Mouse (Mus musculus) T-helper 2 cell (primary cell): ENCODE data around the gene Vta1.

ENCODE experiments used
- in situ Hi-C: fragments of 300-600 bp; cut with MboI, MseI; formaldehyde crosslinking; loops from one replicate; pipeline ENCODE4 v1.15.1; 2025; ENCODE audit warnings: high pct_unique_total_duplicates

The Vta1 gene

DNA sequence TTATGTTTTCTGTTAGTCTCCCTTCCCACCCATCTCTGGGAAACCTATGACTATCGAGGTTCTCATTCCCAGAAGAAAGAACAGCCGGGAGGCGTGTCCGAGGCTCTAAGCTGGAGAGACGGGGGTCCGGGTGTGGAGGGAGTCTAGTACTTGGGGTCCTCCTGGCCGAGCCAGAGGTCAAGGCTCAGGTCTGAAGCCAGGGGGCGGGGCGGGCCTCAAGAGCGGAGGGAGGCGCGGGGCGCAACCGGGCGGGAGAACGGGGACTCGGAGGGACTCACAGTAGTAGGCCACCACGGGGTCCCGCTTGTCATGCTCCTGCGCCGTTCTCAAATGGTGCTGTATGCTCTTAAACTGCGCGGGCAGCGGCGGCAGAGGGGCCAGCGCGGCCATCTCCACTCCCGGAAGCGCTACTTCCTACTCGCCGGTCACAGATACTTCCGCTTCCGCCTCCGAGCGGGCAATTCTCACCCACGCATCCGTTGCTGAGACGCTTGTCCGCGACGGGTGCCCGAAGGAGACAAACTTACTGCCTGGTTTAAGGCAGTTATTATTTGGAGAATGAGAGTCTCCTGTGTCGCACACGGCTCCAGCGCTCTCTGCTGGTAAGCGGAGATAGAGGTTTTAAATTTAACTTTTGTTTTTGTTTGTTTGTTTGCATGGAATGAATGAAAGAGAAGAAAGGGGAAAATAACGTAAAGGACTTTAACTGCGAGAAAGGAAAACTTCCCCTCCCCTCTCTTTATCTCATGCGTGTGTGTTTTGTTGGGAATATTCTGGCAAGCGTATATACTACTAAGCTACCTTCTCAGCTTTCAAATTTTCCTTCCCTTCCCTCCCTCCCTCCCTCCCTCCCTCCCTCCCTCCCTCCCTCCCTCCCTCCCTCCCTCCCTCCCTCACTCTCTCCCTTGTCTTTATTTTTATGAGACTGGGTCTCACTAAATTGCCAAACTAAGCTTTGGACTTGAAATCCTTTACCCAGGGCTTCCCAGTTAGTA is at the start of gene Vta1, which contains the start of gene Nmbr:
Gene Vta1 (minus strand): TSS at position 489 of the 995 bp plus-strand sequence.
Gene Nmbr (plus strand): TSS at position 520 of the 995 bp plus-strand sequence.
- in situ Hi-C loops, result loop anchor here (5.0 to 25.0 kb wide), 3 partner anchors 268 to 1781 kb away; no protein-coding TSS in a partner anchor

DNA sequence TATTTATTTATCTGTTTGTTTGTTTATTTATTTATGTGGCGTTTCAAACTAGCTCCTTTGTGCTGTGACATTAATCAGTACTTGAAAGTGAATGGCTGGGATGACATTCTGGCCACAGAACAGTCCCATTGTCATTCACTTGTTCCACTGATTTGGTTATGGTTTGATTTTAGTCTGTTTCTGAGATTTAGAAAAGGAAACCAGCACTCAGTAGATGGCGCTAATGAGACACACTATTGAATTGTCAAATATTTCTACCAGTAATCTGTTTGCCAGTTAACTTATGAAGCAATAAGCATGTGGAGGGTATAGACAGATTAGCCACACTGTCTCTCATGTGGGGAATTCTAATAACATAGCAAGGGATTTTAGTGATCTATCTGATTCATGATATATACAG is 28.9 kb upstream of the Vta1 start:
- in situ Hi-C loops, result no loop called here

DNA sequence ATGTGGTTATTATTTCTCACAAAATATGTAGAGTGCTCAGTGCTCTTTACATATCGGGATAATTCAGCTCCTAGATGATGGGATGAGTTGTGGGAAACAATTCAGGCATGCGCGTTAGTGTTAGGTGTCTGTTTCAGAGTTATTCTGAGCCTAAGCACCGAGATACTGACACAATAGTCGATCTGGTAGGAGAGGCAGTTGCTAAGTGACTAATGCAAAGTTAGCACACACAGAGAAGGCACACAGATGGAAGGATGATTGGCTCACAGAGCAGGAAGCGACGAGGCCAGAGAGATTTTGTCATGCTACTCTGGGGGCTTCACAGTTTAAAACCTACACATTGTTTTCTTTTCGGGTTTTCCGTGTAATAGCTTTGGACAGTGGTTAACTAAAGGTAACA is 20.3 kb upstream of the Vta1 start:
- in situ Hi-C loops, result no loop called here

DNA sequence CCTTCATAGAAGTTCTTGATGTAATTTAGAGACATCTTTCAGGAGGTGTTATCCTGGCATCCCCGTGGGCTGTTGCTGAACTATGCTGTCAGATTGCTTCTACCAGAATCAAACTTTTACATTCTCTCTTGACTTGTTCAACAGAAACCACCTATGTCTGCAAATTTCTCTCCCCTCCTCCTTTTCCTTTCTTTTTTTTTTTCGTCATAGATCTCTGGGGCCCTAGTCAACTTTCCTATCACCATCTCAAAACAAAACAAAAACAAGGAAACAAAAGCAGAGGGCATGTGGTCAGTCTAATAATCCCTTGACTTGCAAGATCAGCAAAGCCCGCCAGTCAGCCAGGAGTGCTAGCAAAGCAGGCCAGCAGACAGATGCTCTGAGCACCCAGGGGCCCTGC is 12.8 kb upstream of the Vta1 start, which contains the start of gene Gje1:
Gene Gje1 (minus strand): TSS at position 101 of the 400 bp plus-strand sequence.
- in situ Hi-C loops, result loop anchor here (25.0 kb wide), 1 partner anchor 1681 kb away; no protein-coding TSS in a partner anchor

DNA sequence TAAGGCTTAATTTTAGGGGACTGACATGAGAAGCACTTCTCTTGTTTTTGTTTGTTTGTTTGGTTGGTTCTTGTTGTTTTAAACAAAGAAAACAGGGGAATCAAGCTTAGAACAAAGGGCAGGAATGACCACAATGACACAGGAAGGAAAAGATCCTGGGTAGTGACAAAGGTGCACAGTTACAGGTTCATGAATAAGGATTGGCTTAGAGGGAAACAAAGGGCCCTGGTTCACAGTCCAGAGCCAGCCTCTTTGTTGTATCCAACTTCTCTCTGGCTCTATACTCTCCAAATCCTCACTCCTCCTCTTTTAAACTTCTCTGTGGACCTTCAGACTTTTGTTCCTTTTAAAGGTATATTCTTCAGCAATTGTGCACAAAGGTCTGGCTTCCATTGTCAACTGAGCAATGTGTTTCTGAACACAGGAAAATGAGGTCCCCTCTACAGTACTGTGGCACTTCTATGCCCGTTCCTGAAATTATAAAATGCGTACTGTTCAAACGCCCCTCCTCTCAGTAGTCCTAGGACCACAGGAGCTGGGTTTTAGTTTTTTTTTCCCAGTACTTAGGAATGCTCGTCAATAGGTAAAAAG is 1.4 kb downstream of the Vta1 start:
- in situ Hi-C loops, result loop anchor here (10.0 to 25.0 kb wide), 2 partner anchors 1667 to 1779 kb away; no protein-coding TSS in a partner anchor

DNA sequence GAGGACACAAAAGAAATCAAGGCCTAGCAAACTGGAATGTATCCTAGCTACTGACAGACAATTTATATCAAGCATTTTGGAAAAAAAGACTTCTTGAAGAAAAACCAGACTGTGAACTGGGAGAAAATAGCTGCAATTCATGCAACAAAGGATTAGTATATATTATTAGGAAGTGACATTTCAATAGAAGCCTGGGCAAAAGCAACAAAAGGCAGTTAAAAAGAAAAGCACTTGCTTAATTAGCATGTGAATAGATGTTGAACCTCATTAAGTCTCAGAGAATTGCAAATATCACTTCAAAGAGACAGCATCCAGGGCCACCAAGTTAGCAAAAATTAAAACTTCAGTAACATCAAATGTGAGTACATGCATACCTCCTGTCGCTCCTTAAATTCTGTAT is 2.1 kb downstream of the Vta1 start:
- in situ Hi-C loops, result loop anchor here (10.0 to 25.0 kb wide), 2 partner anchors 1666 to 1778 kb away; no protein-coding TSS in a partner anchor

DNA sequence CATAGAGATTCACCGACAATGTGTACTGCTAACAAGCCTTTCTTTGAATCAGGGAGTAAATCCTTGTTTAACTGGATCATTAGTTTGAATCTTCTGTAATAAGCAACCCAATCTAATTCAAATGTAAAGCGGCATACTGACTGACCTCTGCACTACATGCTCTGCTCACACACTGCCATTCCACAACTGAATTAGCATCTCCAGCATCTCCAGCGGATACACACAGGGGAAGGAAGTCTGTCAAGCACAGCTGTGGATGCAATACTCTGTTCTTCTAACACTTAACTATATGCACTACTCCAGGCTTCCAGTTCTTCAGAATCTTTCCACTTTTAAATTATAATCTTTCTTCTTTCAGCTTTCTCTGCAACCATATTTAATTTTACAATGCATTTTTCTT is 15.0 kb downstream of the Vta1 start:
- in situ Hi-C loops, result loop anchor here (25.0 kb wide), 1 partner anchor 1903 kb away; no protein-coding TSS in a partner anchor

DNA sequence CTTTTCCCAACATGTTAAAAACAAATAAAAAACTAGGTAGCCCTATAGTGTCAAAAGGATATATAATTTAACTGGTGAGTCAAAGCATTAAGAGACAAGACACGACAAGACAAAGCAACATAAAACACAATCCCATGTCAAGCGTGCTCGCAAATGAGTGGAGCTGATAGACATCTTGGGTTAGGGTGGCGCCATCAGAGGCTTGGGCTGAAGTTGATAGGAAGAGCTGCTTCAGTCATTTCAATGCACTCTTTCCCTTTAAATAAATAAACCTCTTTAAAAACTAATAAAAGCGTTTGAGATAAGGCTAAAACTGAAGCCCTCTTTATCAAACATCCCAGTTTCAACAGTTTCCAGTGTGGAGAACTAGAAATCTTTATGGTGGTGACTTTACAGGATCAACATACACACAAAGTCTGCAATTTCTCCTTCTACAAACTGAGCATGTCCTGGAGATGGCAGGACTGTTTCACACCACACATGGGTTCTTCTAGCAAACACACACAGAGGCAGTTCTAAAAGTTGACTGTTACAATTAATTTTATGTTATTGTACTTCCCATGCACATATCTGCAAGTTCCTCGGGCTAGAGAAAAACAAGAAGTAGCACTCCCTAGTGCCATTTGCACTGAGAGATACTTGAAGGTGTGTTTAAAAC is 16.4 kb downstream of the Vta1 start:
- in situ Hi-C loops, result loop anchor here (25.0 kb wide), 1 partner anchor 1902 kb away; no protein-coding TSS in a partner anchor

DNA sequence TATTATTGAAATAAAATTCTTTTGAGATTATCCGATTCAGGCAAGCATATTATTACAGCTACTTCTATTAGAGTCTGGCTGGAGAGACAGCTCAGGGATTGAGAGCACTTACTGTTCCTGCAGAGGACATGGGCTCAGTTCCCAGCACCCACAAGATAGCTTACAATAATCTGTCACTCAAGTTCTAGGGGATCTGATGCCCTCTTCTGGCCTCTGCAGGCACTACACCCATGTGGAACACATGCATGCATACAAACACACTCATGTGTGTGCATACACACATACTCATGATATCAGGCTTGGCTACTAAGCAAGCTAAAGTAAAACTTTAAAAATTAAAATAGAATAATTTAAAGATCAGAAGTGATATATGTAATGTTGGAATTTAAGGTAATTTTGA is 19.7 kb downstream of the Vta1 start:
- in situ Hi-C loops, result loop anchor here (25.0 kb wide), 1 partner anchor 1898 kb away; no protein-coding TSS in a partner anchor

DNA sequence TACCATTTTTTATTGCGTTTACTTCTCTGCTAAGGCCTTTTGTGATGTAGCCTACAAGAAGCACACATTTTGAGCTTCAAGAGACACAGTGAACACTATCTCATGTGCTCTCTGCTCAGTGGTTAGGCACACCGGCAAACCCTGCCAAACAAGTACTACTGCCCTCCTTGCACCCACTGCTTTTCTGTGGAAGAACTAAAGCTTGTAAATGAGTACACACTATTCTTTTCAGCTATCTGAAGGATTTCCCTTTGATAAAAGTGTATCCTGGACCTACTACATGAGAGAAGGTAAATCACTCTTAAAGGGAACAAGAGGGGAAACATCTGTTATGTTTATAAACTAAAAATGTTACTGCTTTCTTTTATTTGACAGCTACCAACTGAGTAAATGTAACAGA is 39.2 kb downstream of the Vta1 start:
- in situ Hi-C loops, result no loop called here

DNA sequence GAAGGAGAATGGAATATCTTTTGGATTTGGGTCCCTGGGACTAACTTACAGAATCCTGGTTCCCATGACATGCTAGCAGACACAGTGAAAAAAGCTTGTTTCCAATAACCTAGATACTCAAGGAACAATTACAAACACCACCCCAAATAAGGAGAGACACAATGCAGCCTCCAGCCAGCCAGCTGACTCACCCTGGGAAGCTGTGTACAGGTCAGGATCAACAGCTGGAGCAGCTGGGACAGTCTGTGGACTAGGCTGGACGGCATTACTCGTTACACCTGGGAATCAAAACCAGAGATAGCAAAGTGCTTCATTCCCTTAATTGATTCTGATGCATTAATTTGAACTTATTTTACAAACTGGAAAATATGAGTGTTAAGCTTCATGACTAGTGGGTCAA is 44.5 kb downstream of the Vta1 start:
- in situ Hi-C loops, result no loop called here

DNA sequence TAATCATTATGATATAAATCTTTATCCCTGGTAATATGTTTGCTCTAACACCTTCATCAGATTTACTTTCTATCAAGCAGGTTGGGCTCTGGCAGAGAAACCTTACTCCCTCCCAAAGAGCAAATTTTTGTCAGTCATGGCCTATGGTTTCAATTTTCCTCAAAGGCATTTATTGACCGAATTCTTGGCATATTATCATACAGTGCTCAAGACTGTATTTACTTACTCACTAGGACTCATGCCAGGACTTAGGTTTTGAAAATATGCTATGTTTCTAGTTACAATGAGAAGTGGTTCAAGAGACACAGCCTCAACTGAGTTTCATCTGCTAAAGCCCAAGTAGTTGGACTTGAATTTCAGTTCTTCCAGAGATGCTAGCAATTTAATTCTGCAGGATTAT is 65.7 kb downstream of the Vta1 start:
- in situ Hi-C loops, result no loop called here

DNA sequence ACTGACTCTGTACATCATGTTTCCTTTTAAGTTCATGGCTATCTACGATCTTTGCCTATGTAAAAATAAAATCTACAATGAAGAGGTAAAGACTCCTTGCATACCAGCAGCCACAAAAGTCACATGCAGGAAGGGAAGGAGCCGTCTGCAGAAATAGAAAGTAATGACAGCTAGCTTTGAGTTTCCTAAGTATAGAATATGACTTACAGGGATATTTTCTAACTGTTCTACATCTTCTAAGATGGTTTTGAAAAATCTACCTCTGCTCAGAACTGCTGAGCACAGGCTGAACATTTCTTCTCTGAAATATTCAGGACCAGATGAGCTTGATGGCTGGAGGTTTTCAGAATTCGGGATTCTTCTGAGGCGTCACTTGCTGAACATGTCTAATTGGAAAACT is 66.3 kb downstream of the Vta1 start:
- in situ Hi-C loops, result no loop called here

DNA sequence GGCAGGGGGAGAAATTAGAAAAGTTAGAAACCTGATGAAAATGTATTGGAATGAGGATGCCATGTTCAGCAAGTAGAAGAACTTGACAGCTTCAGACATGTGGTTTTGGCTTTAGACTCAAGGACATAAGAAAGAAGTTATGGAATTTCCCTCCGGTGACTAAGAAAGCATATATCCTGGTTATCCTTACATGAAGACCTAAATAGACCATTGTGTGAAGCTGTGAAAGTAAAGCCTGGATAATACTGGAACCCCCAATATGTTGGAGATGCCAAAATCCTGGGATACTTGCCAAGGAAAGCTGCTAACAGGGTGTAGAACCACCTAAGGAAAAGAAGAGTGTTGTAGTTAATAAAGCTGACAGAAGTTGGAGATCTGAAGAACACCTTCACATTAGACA is 79.7 kb downstream of the Vta1 start:
- in situ Hi-C loops, result no loop called here

DNA sequence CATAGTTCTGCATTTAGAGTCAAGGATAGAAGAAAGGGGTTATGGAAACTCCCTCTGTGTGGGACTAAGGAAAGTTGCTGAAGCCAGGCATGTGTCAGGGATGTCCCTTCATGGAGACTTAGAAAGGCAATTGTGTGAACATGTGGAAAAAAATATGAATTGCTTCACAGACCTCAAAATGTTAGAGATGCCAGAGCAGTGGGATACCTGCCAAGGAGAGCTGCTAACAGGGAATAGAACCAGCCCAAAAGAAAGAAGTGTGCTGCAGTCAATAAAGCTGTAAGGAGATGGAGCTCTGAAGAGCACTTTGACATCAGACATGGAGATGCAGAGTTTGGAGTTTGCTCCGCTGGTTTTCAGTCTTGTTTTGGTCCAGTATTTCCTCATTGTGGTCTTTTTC is 86.2 kb downstream of the Vta1 start:
- in situ Hi-C loops, result no loop called here

DNA sequence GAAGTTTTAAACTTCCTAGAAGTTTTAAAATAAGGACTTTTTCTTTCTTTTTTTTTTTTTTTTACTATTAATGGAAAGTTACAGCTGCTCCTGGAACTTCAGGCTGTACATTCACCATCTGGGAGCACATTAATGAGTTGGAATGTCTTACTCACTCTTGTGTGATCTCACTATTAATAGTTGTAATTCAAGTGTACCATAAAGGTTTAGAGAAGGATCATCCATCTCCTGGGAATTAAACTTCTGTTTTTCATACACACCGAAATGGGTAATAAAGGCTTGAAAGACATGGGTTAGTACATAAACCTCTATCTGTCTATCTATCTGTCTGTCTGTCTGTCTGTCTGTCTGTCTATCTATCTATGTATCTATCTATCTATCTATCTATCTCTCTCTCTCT is 87.1 kb downstream of the Vta1 start:
- in situ Hi-C loops, result no loop called here

DNA sequence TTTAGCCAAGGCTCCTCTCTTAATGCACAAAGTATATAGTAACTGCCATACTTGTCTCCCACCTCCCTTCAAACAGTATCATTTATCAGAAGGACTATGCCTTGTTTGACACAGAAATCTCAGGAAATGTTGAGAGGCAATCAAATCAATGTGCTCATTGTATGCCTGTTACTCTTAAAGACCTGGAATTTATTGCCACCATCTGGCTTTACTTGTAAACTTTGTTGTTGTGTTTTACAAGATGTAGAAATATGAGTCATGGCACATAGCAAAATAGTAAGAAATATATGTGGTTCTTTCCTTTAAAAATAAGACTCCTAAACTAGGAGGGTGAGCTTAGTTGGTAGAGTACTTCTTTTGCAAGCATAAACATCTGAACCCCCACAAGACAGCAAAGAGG is 89.9 kb downstream of the Vta1 start:
- in situ Hi-C loops, result no loop called here

DNA sequence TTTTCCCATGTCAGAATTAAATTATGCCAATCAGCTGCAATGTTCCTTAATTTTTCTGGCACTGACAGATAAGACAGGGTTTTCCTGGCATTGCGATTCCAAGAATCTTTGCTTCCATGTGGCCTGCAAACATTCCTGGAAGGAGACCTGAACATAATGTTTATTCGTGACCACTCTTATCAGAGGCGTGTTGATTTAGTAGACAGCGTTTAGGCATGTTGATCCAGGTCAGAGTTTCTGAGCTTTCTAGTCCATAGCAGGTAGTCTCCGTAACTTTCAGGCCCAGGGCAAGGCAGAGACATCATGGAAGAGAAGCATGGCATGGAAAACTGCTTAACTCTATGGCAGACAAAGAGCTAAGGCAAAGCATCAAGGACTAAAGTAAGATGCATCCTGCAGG is 97.8 kb downstream of the Vta1 start:
- in situ Hi-C loops, result no loop called here
